8 mouse cellular contexts compared by ENCODE assay signal in the genomic region with DNA sequence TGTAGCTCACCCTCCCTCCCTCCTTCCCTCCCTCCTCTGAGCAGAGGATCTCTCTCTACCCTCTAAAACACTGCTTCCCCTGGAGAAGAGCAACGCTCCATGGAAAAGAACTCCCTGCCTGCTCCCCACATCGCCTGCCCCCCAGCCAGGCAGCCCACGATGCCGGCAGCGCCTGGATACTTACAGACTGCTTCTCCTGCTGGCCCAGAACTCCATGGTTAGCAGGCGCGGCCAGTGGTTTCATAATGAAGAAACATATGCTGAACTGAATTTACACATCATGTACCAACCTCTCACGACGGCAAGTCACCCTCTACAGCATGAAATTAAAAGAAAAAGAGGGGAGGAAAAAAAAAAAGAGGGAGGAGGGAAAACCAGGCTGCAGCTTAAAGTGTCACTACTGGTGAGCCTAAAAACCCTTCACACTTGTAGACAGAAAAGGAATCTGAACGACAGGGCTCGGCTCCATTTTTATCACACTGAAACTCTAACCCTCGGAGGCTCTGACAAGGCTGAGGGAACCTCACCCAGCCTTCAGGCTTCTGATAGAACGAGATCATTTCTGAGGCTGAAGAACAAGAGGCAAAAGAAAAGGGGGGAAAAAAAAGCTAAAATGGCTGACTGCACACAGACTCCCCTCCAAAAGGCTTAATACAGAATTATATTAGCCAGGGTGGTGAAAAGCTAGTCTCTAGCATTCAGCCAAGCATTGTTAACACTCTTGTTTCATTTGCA.
DNase-seq lines count a peak whose midpoint lies in the region; ATAC-seq lines count a peak whose summit lies in the region.

No protein-coding gene starts in this region.

- H3K4me1 ChIP-seq in embryonic facial prominence, embryonic 10.5 days = peaks cover 27% of the 10 kb centered on the region
- peaks cover 50% of the 10 kb centered on the region for H3K4me1 ChIP-seq in heart, embryonic 16.5 days (ENCODE audit: control insufficient read depth, insufficient read depth, low read length)
- peaks cover 16% of the 10 kb centered on the region for H3K4me1 ChIP-seq in limb, embryonic 12.5 days (replicated peaks)

- peak overlapping the region; percentile 66 for H3K4me2 ChIP-seq in heart, embryonic 16.5 days (ENCODE audit: low read depth, low read length)
- peak overlapping the region; percentile 25 for H3K4me2 ChIP-seq in limb, embryonic 12.5 days

- H3K27ac ChIP-seq in embryonic facial prominence, embryonic 10.5 days (replicated peaks) = peak overlapping the region; percentile 55
- peak overlapping the region; percentile 91 for H3K27ac ChIP-seq in heart, embryonic 16.5 days (ENCODE audit: low read length)
- peak overlapping the region; percentile 45 for H3K27ac ChIP-seq in limb, embryonic 12.5 days

- ATAC-seq in heart, embryonic 16.5 days (replicated peaks; ENCODE audit: extremely low read depth, insufficient read depth, low FRiP score) = 0 out of 2 replicates have a peak, but pooled peaks have one; percentile 42
- ATAC-seq in limb, embryonic 12.5 days (ENCODE audit: insufficient number of reproducible peaks, insufficient read depth, low FRiP score, low TSS enrichment, low read depth) = no peak

- DNase-seq in layer of hippocampus, adult 11-12 months (ENCODE audit: low spot score) = peak; percentile 64
- DNase-seq in layer of hippocampus, postnatal 25 days (ENCODE audit: extremely low spot score in 1 of 2, low spot score in 1 of 2) = no peak
- DNase-seq in embryonic facial prominence, embryonic 10.5 days (ENCODE audit: low spot score) = no peak
- peak; percentile 61 to 77 for DNase-seq in right cerebral cortex, postnatal 36 days (ENCODE audit: low spot score in 2 of 2)
- no peak for DNase-seq in urinary bladder, postnatal 36 days (ENCODE audit: low spot score in 2 of 2)
- no peak for DNase-seq in thymus, postnatal 14 days

- H3K9ac ChIP-seq in heart, embryonic 16.5 days (ENCODE audit: low read length) = peak overlapping the region; percentile 73
- no peak overlapping the region for H3K9ac ChIP-seq in limb, embryonic 12.5 days (replicated peaks)

- no peaks in the 10 kb centered on the region for H3K27me3 ChIP-seq in embryonic facial prominence, embryonic 10.5 days (replicated peaks; ENCODE audit: low read depth, poor library complexity, severe bottlenecking)
- H3K27me3 ChIP-seq in heart, embryonic 16.5 days (ENCODE audit: control insufficient read depth, insufficient read depth, low read length) = no peaks in the 10 kb centered on the region
- H3K27me3 ChIP-seq in limb, embryonic 12.5 days = no peaks in the 10 kb centered on the region

- WGBS in embryonic facial prominence, embryonic 10.5 days = 40% methylated on average over 13 of the region's 13 CpGs
- 15% methylated on average over 13 of the region's 13 CpGs for WGBS in heart, embryonic 16.5 days
- WGBS in limb, embryonic 12.5 days = 33% methylated on average over 13 of the region's 13 CpGs

- no peaks in the 10 kb centered on the region for H3K36me3 ChIP-seq in embryonic facial prominence, embryonic 10.5 days (replicated peaks)
- no peaks in the 10 kb centered on the region for H3K36me3 ChIP-seq in heart, embryonic 16.5 days (ENCODE audit: control insufficient read depth, insufficient read depth)
- H3K36me3 ChIP-seq in limb, embryonic 12.5 days = no peaks in the 10 kb centered on the region

- no peaks in the 10 kb centered on the region for H3K9me3 ChIP-seq in embryonic facial prominence, embryonic 10.5 days
- no peaks in the 10 kb centered on the region for H3K9me3 ChIP-seq in heart, embryonic 16.5 days (replicated peaks; ENCODE audit: control insufficient read depth, low read length)
- H3K9me3 ChIP-seq in limb, embryonic 12.5 days = no peaks in the 10 kb centered on the region

- peak overlapping the region; percentile 11; the same call in 1 of the 2 replicates for H3K4me3 ChIP-seq in embryonic facial prominence, embryonic 10.5 days
- peak overlapping the region; percentile 39 for H3K4me3 ChIP-seq in heart, embryonic 16.5 days (ENCODE audit: low read length)
- H3K4me3 ChIP-seq in limb, embryonic 12.5 days (replicated peaks) = no peak overlapping the region

Comparison
In these comparisons a context has a peak if more than half of its experiments do, and no peak if none do; other contexts are left out.
1. DNase-seq: peak in layer of hippocampus, adult 11-12 months (single experiment) and right cerebral cortex, postnatal 36 days (2 of 2); none in layer of hippocampus, postnatal 25 days (0 of 2), embryonic facial prominence, embryonic 10.5 days (single experiment), urinary bladder, postnatal 36 days (0 of 2) and thymus, postnatal 14 days (single experiment).
2. Peak in every context shown above with its lines, with median percentiles within 50 percentile points of each other: H3K27ac ChIP-seq.